Mouse (Mus musculus): ENCODE measurements around the gene Alcam.

The Alcam gene

DNA sequence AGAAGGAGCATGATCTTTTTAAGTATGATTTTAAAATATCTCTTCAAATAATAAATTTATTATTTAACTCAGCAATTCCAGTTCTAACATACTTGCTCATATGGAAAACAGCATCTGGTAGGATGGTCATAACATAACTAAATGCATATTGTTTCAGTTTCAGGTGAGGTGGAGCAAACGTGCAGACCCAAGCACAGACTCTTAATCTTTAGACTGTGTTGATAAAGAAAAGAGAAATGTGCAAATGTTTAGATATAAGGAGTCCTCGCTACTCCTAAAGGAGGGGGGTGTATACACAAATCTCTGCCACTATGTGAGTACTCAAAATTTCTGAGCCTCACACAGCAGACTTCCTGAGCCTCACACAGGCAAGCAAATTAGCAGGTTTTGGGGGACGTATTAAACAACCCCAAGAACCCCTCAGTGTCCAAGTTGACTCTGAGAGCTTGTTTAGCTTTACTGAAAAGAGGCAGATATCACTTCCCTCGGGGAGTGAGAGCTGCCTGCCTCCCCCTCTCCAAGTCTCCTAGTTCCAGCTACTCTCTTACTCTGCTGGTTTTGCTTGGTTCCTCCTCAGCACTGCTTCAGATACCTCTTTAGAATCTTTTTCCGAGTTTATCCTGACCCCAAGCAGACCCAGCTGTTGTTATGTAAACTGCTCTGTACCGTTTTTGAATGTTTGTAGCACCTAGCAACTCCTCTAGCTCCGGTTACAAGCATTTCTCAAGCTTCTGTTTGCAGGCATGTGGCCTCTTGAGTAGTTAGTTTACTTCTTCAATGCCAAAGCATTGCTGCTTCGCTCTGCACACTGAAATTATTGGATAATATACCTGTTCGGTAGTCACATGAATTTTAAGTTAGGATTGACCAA is 10.0 kb downstream of the Alcam start:
- DNase-seq (ENCODE audit: extremely low read depth, insufficient read length, low spot score): no peak

GRCm38 (mm10) chr16:52443055-52443454 is 10.8 kb downstream of the Alcam start:
- no peak for DNase-seq (ENCODE audit: extremely low read depth, insufficient read length, low spot score)

- DNase-seq (ENCODE audit: extremely low read depth, insufficient read length, low spot score): no peak
Measured at GRCm38 (mm10) chr16:52439600-52439999, 14.3 kb downstream of the Alcam start.

- no peak for DNase-seq (ENCODE audit: extremely low read depth, insufficient read length, low spot score)
Measured at GRCm38 (mm10) chr16:52439007-52439406, 14.9 kb downstream of the Alcam start.

DNA sequence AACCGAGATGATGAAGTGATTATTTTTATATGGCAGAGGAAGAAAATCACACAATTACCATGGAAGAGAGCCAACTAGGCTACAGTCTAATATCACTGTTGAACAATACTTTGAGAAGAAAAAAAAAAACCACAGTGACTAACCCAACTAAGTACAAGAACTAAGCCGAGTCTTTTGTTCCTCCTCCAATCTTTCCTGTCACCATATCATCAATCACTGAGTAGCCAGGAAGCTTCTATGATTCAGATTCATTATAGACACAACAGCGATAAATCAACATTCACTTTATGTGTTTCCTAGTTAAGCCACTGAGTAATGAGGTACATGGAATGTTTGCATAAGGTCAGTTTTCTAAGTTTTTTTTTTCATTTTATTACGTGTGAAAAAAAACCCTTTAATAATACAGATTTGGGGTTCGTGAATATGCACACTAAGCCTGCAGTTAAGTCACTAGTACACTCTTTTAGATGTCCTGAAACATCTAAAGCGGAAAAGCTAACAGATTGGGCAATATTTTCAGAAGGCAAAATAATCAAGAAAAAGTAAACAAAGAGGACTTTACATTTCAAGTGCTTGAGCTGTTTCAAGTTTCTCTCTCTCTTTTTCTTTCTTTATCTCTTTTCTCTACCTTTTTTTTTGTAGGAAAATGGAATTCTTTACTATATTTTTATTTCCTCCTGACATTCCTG is 15.5 kb downstream of the Alcam start:
- no peak for DNase-seq (ENCODE audit: extremely low read depth, insufficient read length, low spot score)

- DNase-seq (ENCODE audit: extremely low read depth, insufficient read length, low spot score): no peak
Measured at GRCm38 (mm10) chr16:52433189-52433588, 20.7 kb downstream of the Alcam start.

DNA sequence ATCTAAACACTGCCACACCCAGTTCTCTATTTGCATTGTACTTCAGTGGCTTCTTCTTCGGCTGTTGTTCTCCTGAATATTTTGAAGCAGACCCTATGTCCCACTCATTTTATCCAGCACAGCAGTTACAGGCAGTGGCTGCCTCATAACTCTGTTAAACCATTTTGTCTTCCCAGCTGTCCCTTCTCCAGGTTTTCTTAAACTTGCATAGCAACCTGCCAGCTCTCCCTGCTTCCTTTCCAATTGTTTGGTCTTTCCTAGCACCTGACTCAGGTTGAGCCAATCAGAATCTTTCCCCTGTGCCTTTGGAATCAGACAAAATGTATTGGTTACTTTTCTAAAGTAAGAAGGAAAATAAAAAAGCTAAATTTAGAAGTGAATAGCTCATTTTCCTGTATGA is 21.8 kb downstream of the Alcam start:
- no peak for DNase-seq (ENCODE audit: extremely low read depth, insufficient read length, low spot score)

DNA sequence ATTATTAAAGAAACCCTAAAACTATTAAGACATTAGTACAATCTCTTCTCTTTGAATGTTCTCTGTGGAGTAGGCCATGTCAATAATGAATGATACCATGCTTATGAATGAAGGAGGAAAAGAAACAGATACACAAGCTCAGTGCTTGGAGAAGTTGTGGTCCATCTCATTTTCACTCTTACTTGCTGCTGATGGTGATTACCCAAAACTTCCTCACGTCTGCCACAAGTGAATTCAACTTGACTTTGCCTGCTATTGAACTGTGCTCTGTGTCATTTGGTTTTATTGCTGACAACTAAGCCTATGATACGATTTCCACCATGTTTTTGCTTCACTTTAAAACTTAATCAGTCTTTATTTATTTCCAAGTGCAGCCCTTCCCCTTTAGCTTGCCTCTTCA is 22.3 kb downstream of the Alcam start:
- no peak for DNase-seq (ENCODE audit: extremely low read depth, insufficient read length, low spot score)

DNA sequence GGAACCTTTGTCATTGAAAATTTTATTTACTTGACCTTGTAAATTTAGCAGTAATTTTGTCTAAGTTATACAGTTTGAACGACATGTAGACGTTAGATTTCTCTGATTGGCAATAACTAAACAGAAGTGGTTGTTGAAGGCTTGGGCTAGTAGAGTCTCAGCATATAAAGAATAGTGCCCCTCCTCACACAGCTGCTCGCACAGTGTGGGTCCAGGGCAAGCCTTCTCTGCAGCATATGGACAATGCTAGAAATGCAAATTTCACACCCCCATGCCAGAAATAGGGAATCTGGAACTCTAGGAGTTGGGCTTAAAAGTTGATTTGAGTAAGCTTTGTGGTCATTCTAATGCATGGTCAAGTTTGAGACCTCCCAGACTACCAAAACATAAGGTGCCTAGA is 23.8 kb downstream of the Alcam start:
- DNase-seq (ENCODE audit: extremely low read depth, insufficient read length, low spot score): no peak

DNA sequence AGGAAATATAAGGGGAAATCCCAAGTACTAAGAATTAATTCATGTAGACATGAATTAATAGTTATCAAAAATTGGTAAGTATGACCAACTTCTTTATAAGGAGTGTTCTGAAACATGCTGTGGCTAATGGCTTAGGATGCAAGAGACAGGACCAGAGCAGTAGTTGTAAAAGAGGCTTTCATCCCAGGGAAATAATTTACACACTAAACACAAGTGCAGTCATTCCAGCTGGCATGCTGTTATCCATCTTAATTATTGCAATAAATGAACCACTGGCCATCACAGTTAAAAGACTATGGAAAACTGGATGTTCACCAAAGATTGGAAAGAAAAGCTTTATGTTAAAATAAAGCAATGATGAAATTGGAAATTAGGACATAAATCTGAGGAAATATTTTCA is 24.2 kb downstream of the Alcam start:
- no peak for DNase-seq (ENCODE audit: extremely low read depth, insufficient read length, low spot score)

- DNase-seq (ENCODE audit: extremely low read depth, insufficient read length, low spot score): no peak
Measured at GRCm38 (mm10) chr16:52428505-52428904, 25.4 kb downstream of the Alcam start.

DNA sequence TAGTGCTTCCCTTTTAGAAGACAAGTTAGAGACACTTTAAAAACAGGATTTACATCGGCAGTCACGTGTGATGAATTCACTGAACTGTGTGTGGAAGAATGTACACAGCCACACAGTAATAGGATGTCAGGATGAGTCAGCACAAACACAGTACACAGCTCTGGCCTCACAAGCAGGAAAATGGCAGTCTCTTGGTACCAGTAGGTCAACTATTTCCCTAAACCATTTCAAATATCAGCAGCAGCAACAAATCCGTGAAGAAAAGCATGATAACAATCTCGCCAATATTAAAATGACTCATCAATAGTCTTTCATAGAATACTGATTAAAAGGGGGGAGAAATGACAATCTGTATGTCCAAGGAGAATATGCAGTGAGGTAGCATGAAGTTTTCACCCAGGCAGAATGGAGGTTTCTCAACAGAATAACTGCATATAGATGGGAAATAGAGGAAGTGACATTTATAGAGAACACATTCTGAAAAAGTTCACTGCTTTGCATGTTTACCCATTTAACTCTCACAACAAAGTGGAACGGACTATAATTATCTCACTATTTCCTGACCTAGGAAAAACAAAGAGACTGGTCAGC is 35.2 kb downstream of the Alcam start:
- DNase-seq (ENCODE audit: extremely low read depth, insufficient read length, low spot score): peak; percentile 22

- peak; percentile 41 for DNase-seq (ENCODE audit: extremely low read depth, insufficient read length, low spot score)
Measured at GRCm38 (mm10) chr16:52417982-52418381, 35.9 kb downstream of the Alcam start.

GRCm38 (mm10) chr16:52417146-52417545 is 36.7 kb downstream of the Alcam start:
- DNase-seq (ENCODE audit: extremely low read depth, insufficient read length, low spot score): no peak

DNA sequence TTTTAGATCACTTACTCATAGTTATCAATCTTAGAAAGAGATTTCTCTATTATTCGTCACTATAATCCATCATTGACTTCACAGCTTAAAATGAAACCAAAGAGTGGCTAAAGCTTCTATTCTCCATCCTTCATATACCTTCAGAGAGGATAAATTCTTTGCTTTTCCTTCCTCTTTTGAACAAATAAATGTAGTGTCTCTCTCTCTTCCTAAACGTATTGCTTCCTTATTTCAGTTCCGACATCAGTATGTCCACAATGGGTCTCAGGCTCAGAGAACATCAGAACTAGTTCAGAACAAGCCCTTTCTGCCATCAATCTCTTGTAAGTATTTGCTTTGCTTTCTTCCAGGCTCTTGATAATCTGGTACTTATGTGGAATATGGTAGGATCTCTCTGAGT is 40.2 kb downstream of the Alcam start:
- DNase-seq (ENCODE audit: extremely low read depth, insufficient read length, low spot score): no peak

DNA sequence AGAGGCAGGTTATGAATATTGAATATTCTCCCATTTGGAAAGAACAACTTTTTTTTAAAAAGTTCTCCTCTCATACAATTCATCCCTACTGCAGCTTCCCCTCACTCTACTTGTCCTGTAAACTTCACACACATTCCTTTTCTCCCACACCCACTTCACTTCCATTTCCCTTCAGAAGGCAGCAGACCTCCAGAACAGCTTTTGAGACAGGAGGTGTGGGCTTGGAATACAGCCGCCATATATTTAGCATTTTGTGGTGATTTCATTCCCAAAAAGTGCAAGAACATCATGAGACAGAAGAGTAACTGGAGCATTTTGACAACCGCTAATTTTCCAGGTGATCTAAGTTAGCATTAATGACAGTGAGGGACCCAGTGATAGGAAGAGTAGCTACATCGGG is 47.8 kb downstream of the Alcam start:
- DNase-seq (ENCODE audit: extremely low read depth, insufficient read length, low spot score): no peak

DNA sequence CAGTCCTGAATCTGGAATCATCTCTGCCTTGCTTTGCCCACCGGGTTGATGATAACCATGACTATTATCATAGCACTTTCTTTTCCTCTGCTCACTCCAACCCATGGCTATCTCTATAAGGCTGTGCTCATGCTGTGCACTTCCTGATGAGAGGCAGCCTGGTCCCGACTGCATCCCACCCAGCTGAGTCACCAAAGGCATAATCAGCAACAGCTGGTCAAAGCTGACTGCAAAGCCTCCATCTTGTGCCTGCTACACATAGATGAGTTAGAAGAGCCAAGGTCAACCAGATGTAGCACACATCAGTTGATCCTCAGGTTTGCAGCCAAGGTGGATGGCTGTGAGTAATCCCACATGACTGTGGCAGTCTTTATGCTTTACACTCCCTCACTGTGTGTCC is 48.6 kb downstream of the Alcam start:
- no peak for DNase-seq (ENCODE audit: extremely low read depth, insufficient read length, low spot score)

DNA sequence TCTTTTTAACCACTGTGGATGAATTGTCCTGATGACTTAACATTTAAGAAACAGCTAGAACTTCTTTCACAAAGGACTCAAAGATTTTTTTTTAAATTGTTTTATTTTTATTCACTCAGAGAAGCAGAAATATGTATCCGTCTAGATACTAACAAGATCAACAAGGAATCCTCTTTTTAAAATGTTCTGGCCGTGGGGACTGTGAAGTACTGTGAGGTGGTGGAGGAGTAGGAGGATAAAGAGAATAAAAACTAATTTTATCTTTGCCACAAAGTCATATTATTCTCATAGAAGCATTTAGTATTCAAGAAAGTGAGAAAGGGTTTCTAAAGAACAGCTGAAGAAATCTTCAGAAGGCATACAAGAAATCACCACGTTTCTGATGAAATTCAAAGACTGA is 54.8 kb downstream of the Alcam start:
- DNase-seq (ENCODE audit: extremely low read depth, insufficient read length, low spot score): no peak

DNA sequence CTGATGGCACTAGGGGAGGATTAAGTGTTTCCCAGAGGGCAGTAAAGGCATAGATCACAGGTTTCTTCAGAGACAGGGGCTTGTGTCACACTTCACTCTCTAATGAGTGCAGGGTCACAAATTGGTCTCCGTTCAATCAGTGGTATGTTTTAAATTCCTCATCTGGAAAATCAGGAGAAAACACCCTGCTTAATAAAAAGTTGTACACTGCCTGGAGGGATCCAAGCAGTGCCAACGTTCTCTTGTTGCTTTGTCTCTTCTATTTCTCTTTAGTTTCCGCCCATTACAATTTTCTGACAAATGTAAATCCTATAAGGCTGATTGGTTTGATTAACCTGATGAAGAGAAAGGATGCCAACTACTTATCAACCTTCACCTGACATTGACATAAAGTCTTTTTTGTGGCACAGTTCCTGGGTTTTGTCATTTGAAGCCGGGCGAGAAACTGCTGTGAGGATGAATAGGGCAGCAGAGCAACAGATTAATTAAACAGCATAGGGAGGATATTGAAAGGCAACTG is 67.0 kb downstream of the Alcam start:
- no peak for DNase-seq (ENCODE audit: extremely low read depth, insufficient read length, low spot score)

DNA sequence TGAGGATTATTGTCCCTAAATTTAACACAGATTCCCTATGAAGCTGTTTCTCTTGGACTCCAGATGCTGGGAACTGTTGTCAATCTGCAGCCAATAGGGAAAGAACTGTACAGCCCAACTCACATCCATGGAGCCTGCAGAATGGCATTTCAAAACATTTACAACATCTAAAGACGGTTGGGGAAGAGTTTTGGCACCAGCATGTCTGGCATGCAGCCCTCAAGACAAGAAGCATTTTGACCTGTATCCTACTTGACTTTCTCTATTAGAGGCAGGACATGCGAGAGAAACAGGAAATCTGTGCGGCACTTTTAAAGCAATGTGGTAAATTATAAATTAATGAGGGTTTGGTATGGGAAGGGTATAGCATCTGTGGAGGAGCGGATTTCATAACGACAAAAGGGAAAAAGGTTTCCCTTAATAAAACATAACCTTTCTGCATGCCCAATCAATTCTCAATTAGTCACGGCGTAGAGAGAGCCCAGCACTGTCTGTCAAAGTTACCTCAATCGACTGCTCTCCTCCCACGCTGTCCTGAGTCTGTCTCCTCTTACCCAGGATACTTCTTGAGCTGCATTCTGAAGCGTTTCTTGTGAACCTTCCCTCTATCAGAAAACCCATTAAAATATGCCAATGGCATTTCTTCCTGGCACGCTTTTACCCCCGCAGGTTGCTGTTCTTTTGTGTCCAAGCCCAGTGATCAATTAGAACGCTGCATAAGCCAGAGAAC is 70.3 kb downstream of the Alcam start:
- DNase-seq (ENCODE audit: extremely low read depth, insufficient read length, low spot score): no peak
